Mouse (Mus musculus) Patski (cell line): ENCODE data around the gene Ankrd24. TPM values are rescaled to one million over a fixed set of nuclear protein-coding genes. Genes with fewer than 3 reads are reported as not detected.
"Not testable (repeated sequence)": the region's sequence is repeated elsewhere in the genome, so short reads cannot be mapped to it uniquely, and the experiment has no call there.

Experiments used
- ATAC-seq: fragments of 100-300 bp; one replicate; pipeline ENCODE4 v1.8.0; 2021
- CTCF ChIA-PET: fragments of 350-600 bp; sonication (Branson Sonifier 250); formaldehyde crosslinking; loops from one replicate; lab custom pipeline; 2022; ENCODE audit warnings: inconsistent platforms; lab: Charles Lee
- POLR2A ChIA-PET: fragments of 350-600 bp; sonication (Branson Sonifier 250); formaldehyde crosslinking; loops from one replicate; lab custom pipeline; 2022; ENCODE audit warnings: antibody characterized with exemption, inconsistent platforms; lab: Charles Lee
- DNase-seq: peaks from one replicate; pipeline ENCODE4 v3.0.0-alpha.2; 2011; ENCODE audit warnings: low read depth, low spot score
- H3K27me3 ChIP-seq: fragments of 371-371 bp; one replicate; pipeline ENCODE4 v1.5.1; 2021
- CTCF ChIP-seq: fragments of 100-300 bp; IDR thresholded peaks from one replicate; pipeline ENCODE4 v1.5.1; 2021
- in situ Hi-C: fragments of 300-500 bp; cut with MboI; formaldehyde crosslinking; loops from 3 replicates; pipeline ENCODE4 v1.11.1; 2018; ENCODE audit warnings: low pct_unique_long_range_greater_than_20kb, mixed read lengths
- polyA plus RNA-seq: library from polyadenylated mRNA; unstranded; gene quantifications from one replicate; pipeline ENCODE4 v1.2.3, GENCODE M21; 2021

Ankrd24 gene
- polyA plus RNA-seq, 1 experiment from 2014 or later, result 21.5 TPM

- in situ Hi-C loops, result no loop called here
- ChIA-PET CTCF (interaction anchor here (1.3 kb wide), 1 partner anchor 20 kb away, joined by 3 read pairs; no protein-coding TSS in a partner anchor), POLR2A (no interaction called here)
- ATAC-seq (no peak), DNase-seq (no peak)
- TF ChIP-seq CTCF, result no peak
- H3K27me3 ChIP-seq, result no peaks in the 10 kb centered on the region
Observed at GRCm38 (mm10) chr10:81626101-81626993, 2.0 kb upstream of the Ankrd24 start.

- in situ Hi-C loops, result no loop called here
- TF ChIP-seq CTCF, result no peak
Observed at GRCm38 (mm10) chr10:81626994-81627835, 1.1 kb upstream of the Ankrd24 start, which contains the start of gene Sirt6. TSS of gene Sirt6 (minus strand) at chr10:81627797.

GRCm38 (mm10) chr10:81627836-81628220 lies 512 bp upstream of the Ankrd24 start:
- in situ Hi-C loops, result no loop called here
- ChIA-PET CTCF (no interaction called here), POLR2A (no interaction called here)
- TF ChIP-seq CTCF, result no peak
- ATAC-seq (no peak), DNase-seq (no peak)
- no peaks in the 10 kb centered on the region for H3K27me3 ChIP-seq

More at GRCm38 (mm10) chr10:81626994-81627835, 1.1 kb upstream of the Ankrd24 start, which contains the start of gene Sirt6:
- ATAC-seq (peak; percentile 86), DNase-seq (no peak)
- POLR2A ChIA-PET, result no interaction called here
- CTCF ChIA-PET, result interaction anchor here (1.3 kb wide), 1 partner anchor 20 kb away, joined by 3 read pairs; no protein-coding TSS in a partner anchor
- H3K27me3 ChIP-seq, result no peaks in the 10 kb centered on the region

- no peak for TF ChIP-seq CTCF
- in situ Hi-C loops, result no loop called here
- CTCF ChIA-PET, result interaction anchor here (0.6 kb wide), 1 partner anchor 12 kb away, joined by 3 read pairs; no protein-coding TSS in a partner anchor
- ATAC-seq (peak; percentile 82), DNase-seq (no peak)
- POLR2A ChIA-PET, result interaction anchor here (0.7 to 1.8 kb wide), 2 partner anchors 9 to 31 kb away, joined by 7 to 11 read pairs; no protein-coding TSS in a partner anchor
- H3K27me3 ChIP-seq, result no peaks in the 10 kb centered on the region
Observed at GRCm38 (mm10) chr10:81633253-81634099, 5.1 kb downstream of the Ankrd24 start.

GRCm38 (mm10) chr10:81636338-81636737 lies 8.0 kb downstream of the Ankrd24 start:
- in situ Hi-C loops, result no loop called here
- no peaks in the 10 kb centered on the region for H3K27me3 ChIP-seq
- no peak for DNase-seq
- no peak for TF ChIP-seq CTCF
- ChIA-PET CTCF (no interaction called here), POLR2A (no interaction called here)
- ATAC-seq, result no peak

GRCm38 (mm10) chr10:81638101-81638500 lies 9.8 kb downstream of the Ankrd24 start:
- ChIA-PET POLR2A (no interaction called here), CTCF (no interaction called here)
- ATAC-seq (no peak), DNase-seq (no peak)
- in situ Hi-C loops, result no loop called here
- TF ChIP-seq CTCF, result no peak
- H3K27me3 ChIP-seq, result no peaks in the 10 kb centered on the region

GRCm38 (mm10) chr10:81640825-81641224 lies 12.5 kb downstream of the Ankrd24 start:
- in situ Hi-C loops, DNase-seq, H3K27me3 ChIP-seq, POLR2A ChIA-PET, CTCF ChIA-PET, ATAC-seq: not testable (repeated sequence)

- DNase-seq, result no peak
- no peak for ATAC-seq
- no peak for TF ChIP-seq CTCF
- in situ Hi-C loops, result no loop called here
- ChIA-PET CTCF (no interaction called here), POLR2A (no interaction called here)
- no peaks in the 10 kb centered on the region for H3K27me3 ChIP-seq
Observed at GRCm38 (mm10) chr10:81641566-81641965, 13.2 kb downstream of the Ankrd24 start.

GRCm38 (mm10) chr10:81641978-81642647 lies 13.8 kb downstream of the Ankrd24 start:
- H3K27me3 ChIP-seq, result no peaks in the 10 kb centered on the region
- in situ Hi-C loops, result no loop called here
- no peak for TF ChIP-seq CTCF
- POLR2A ChIA-PET, result interaction anchor here (2.3 kb wide), 1 partner anchor 8 kb away, joined by 11 read pairs; no protein-coding TSS in a partner anchor
- CTCF ChIA-PET, result no interaction called here
- DNase-seq (no peak), ATAC-seq (no peak)
